Mouse (Mus musculus) spleen, adult 2 months (tissue): ENCODE data around the gene Dctd.

ENCODE experiments used
- CTCF ChIP-seq: fragments of 200-500 bp; IDR thresholded peaks from 2 replicates; pipeline ENCODE4 v1.5.1; 2011; ENCODE audit warnings: mild to moderate bottlenecking, inconsistent platforms; ENCODE audit not compliant: insufficient read depth, insufficient read length, insufficient replicate concordance; ENCODE audit errors: extremely low read depth
- POLR2A ChIP-seq: fragments of 200-500 bp; IDR thresholded peaks from 2 replicates; pipeline ENCODE4 v1.6.1; 2011; ENCODE audit warnings: low read depth, low read length, inconsistent platforms

- TF ChIP-seq CTCF (no peak), POLR2A (no peak)
Measured at GRCm38 (mm10) chr8:48074149-48074548, 24.7 kb upstream of the Dctd start.
